Mouse (Mus musculus) cerebellum, adult 8-10 months (tissue): ENCODE data around the gene Acot7.

Experiments used
- DNase-seq: peaks from one replicate; pipeline ENCODE4 v3.0.0; 2022

Gene Acot7

GRCm38 (mm10) chr4:152277916-152278315, 100.0 kb downstream of the Acot7 start:
- no peak for DNase-seq

DNA sequence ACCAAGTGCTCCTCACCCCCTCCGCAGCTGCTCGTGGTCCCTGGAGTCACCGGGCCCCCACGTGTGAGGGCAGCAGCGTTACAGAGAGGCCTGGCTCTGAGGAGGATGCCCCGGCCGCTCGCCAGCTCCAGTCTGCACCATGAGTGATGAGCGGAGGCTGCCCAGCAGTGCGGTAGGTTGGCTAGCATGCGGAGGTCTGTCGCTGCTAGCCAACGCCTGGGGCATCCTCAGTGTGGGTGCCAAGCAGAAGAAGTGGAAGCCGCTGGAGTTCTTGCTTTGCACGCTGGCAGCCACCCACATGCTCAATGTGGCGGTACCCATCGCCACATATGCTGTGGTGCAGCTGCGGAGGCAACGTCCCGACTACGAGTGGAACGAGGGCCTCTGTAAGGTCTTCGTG, 101.1 kb downstream of the Acot7 start:
- no peak for DNase-seq

DNA sequence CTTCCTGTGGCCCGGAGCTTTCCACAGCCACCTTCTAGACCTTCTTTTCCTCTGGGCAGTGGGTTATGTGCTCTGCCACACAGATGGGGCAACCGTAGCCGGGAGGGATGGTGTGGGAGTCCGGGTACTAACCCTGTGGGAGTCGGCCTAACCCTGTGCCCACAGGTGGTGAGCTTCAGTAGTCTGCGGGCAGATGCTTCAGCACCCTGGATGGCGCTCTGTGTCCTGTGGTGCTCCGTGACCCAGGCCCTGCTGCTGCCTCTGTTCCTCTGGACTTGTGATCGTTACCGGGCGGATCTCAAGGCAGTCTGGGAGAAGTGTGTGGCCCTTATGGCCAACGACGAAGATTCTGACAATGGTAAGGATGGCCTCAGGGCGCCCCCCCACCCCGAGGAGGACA, 103.7 kb downstream of the Acot7 start:
- no peak for DNase-seq

DNA sequence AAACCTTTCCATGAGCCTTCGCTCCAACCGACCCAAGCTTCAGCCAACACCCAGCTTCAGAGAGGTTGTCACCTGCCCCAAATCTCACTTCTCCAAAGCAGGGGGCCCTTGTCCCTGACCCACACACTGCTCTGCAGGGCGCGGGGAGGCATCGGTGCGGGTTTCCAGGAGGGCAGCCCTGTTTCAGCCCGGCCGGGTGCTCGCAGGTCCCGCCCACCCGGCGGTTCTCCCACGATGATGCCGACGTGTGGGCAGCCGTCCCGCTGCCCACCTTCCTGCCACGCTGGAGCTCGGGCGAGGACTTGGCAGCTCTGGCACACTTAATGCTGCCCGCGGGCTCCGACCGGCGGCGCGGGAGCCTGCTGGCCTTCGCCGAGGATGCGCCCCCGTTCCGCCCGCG, 104.8 kb downstream of the Acot7 start:
- DNase-seq: no peak

DNA sequence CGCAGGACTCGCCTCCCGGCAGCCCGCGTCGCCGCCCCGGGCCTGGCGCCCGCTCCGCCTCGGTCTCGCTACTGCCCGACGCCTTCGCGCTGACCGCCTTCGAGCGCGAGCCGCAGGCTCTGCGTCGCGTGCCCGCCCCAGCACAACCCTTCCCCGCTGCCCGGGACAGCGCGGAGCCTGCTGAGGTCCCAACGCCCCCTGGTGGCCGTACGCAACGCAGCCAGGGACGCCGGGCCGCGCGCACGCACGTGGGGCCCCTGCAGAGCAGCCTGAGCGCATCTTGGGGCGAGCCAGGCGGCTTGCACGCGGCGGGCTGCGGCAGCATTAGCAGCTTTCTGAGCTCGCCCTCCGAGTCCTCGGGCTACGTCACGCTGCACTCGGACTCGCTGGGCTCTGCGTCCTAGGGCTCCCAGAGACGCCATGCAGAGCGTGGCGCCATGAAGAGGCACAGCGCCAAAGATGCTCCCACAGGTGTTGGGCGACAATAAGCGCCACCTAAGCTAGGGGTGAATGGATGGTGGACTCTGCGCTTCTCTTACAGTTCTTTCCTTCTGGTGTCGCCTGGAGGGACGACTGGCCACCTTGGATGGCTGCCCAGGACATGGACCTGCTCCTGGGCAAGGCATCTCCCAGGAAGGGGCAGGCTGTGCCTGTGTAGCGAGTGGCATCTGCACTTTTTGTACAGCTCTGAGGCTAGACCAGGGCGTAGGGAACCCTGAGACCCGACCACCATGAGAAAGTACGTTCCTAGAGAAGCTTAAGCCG, 105.4 kb downstream of the Acot7 start:
- peak; percentile 86 for DNase-seq

GRCm38 (mm10) chr4:152285505-152285904, 107.6 kb downstream of the Acot7 start:
- DNase-seq: peak; percentile 84

GRCm38 (mm10) chr4:152286183-152286582, 108.2 kb downstream of the Acot7 start:
- DNase-seq: no peak

DNA sequence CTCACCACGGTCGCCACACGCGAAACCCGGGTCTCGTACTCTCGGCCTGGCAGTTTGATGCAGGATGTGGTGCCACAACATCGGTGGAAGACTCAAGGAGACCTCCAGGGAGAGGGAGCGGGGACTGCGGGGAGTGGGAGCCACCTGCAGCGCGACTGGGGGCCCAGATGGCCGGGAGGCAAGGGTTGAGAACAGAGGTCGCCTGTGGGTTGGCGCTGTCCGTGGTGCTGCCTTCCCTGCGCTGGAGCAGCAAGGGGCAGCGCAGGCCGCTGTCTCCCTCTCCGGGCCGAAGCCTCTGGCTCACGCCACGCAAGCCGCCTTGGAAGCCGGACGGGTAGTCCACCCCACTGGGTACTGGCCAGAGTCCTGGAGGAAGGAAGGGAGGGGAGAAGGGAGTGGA, 109.0 kb downstream of the Acot7 start:
- no peak for DNase-seq

- DNase-seq: no peak
Observed at GRCm38 (mm10) chr4:152287317-152288120, 109.6 kb downstream of the Acot7 start.

DNA sequence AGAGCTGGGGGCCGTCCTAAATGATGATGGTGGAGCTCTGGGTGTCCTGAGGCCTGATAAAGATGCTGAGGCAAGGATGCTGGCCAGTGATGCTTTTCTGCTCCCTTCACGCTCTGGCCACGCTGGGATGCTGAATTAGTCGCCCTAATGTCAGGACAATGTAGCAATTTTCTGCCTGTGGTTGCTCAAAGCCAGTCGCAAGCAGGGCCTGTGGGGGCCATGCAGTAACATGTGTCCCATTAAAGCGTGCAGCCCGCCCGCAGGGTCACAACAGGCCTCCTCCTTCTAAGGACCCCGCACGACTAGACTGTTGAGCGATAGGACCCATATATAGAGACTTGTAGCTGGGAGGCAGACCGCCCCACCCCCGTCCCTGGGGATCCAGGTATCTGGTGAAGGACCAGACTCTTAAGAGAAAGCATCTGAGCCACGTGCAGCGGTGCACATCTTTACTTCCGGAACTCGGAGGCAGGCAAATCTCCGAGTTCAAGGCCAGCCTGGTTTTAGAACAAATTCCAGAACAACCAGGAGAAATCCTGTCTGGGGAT, 110.5 kb downstream of the Acot7 start:
- no peak for DNase-seq

DNA sequence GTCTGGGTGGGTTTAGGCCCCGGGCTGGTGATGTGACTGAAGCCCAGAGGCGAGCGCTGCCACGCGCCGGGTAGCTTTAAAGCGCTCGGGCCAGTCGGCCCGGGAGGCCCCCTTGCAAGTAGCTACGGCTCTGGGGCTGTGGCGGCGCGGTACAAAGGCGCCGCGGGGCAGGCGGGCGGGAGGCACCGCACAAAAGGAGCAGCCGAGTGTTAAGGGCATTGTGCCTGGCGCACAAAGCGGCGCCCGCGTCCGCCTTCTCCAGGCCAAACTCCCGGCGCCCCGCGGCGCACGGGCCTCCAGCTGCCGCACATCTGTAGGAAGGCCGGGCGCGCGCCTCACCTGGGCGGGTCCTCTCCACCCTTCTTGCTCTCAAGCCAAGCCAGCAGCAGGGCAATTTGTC, 112.5 kb downstream of the Acot7 start:
- no peak for DNase-seq

GRCm38 (mm10) chr4:152290991-152291390, 113.1 kb downstream of the Acot7 start:
- no peak for DNase-seq

DNA sequence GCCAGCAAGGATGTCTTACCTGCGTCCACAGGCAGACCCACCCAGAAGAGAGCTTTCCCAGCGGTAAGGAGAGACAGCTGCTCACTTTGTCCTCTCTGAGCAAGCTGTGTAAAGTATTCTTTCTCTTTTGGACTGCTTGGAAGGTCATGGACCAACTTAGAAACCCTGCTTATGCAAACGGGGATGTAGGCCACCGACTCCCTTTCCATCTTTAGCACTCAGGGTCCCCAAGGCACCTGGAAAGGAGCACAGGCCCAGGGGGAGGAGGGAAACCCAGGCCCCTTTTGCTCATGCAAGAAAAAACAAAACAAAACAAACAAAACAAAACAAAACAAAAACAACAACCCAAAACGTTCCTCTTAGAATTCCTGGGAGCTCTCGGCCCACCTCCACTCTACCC, 113.6 kb downstream of the Acot7 start, which contains the start of gene Hes3:
TSS of gene Hes3 (minus strand) at position 101 of the 400 bp plus-strand sequence.
- no peak for DNase-seq

GRCm38 (mm10) chr4:152292102-152292765, 114.3 kb downstream of the Acot7 start:
- no peak for DNase-seq

DNA sequence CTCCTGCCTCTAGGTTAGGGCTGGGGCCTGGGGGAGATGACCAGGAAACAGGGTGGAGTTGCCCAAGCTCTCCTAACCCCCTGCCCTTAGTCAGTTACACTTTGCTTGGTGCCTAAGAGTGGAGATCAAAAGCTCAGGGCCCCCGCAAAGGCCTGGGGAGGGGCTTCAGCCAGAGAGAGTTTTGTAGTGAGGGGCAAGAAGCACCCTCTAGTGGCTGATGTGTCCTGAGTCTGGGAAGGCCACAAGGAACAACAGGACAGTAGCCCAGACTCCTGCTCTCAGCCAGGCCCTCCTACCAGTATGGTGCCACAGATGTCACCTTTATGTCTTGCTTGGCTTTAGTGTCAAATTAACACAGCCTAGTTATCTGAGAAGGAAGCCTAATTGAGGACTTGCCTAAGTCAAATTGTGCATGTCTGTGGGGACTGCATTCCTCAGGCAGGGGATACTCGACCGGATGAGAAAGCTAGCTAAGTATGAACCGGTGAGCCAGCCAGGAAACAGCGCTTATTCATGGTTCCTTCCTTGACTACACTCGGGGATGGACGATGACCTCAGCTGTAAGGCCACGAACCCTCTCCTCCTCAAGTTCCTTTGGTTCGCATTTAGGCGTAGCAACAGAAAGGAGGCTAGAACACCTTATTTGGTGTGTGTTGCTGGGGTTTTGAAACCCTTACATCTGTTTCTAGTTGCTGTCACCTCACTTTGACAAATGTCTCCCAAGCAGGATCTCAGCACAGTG, 116.4 kb downstream of the Acot7 start:
- DNase-seq: no peak

DNA sequence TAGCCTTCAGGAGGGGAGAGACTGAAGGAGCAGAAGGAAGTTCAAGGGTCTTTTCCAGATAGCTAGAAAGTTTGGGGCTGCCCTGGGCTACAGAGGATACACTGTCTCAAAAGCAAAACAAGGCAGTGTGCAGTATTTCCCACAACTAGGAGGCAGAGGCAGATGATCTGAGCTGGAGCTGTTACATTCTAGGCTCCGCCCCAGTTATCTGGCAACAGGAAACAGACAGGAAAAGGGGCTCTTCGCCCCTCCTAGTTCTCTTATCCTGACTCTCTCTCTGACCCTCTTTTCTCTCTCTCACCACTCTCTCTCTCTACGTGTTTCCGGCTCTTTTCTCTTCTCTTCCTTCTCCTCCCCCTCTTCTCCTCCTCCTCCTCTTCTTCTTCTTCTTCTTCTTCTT, 118.0 kb downstream of the Acot7 start:
- DNase-seq: no peak

- DNase-seq: no peak
Observed at GRCm38 (mm10) chr4:152296371-152296770, 118.4 kb downstream of the Acot7 start.

GRCm38 (mm10) chr4:152296874-152297861, 119.2 kb downstream of the Acot7 start, which contains the start of gene Icmt:
Icmt (plus strand) TSS chr4:152297227.
- peak; percentile 99 for DNase-seq

DNA sequence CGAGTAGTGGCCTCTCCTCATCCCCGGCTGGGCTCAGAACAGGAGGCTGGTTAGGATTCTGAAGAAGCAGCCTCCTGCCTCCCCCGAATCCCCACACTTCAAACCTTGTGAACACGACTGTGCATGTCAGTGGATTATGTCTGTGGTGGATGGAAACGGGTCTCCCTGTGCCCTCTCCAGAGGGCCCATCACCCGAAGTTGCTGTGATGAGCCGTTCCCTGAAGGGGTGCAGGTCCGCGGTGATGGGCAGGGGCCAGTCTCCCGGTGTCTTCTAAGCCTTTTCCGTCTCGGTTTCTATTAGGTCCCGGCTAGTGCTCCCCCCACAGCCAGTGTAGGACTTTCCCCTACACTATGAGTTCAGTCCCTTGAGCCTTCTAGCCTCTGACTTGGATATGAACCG, 120.9 kb downstream of the Acot7 start:
- DNase-seq: no peak

DNA sequence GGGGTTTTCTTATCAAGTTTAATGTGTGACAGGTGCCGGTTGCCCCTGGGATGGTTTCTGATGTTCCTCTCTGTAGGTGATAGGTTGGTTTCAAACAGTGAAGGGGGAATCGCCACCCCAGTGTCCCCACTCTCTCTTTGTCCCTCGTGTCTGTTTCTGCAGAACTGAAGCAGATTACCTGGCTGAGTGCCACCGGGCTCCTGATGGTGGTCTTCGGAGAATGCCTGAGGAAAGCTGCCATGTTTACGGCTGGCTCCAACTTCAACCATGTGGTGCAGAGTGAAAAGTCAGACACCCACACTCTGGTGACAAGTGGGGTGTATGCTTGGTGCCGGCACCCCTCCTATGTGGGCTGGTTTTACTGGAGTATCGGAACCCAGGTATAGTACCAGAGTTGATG, 122.4 kb downstream of the Acot7 start:
- DNase-seq: no peak

- no peak for DNase-seq
Observed at GRCm38 (mm10) chr4:152302012-152302411, 124.1 kb downstream of the Acot7 start.
